Mouse (Mus musculus): ENCODE data around the gene Ifnar1.

DNA sequence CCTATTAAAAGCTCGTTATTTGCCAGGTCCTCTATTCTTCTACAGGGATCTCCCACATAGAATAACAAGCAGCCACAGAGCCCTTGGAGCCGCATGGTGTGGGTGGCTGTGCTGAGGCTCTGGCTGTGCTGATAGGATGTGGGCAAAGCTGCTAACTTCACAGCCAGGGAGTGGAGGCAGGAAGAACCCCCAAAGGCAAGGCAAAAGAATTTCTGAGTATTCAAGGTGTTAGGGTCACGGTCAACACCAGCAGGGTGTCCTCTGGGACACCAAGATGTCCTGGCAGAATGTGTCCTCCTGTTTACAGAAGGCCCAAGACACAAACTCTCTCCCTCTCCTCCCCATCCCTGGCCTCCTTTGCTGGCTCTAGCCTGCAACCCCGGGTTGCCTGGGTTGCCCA is 42.6 kb upstream of the Ifnar1 start:
- TF ChIP-seq CTCF (IDR thresholded peaks at IDR 0.05; ENCODE audit: insufficient read depth, low read length): no peak
- TF ChIP-seq POLR2A (IDR thresholded peaks at IDR 0.05; ENCODE audit: borderline replicate concordance, extremely low read depth, low read depth, low read length): no peak

All from lung, adult 2 months (tissue).